Mouse (Mus musculus): Measurements from ENCODE around the gene Zfp867.
A peak's percentile ranks its signal among the peaks of the same experiment; 100 is the strongest.

The Zfp867 gene

GRCm38 (mm10) chr11:59472326-59472677, at the start of gene Zfp867:
TSS of gene Zfp867 (minus strand) at chr11:59472474.
- peak; percentile 81 to 83 for DNase-seq (ENCODE audit: low spot score in 2 of 2)

- DNase-seq (ENCODE audit: low spot score in 2 of 2): no peak
Observed at GRCm38 (mm10) chr11:59519741-59520495, 47.6 kb upstream of the Zfp867 start.

- DNase-seq (ENCODE audit: low spot score in 2 of 2): no peak
Observed at GRCm38 (mm10) chr11:59518226-59518625, 46.0 kb upstream of the Zfp867 start.

GRCm38 (mm10) chr11:59517441-59517840, 45.2 kb upstream of the Zfp867 start:
- no peak for DNase-seq (ENCODE audit: low spot score in 2 of 2)

GRCm38 (mm10) chr11:59514789-59515188, 42.5 kb upstream of the Zfp867 start:
- no peak for DNase-seq (ENCODE audit: low spot score in 2 of 2)

GRCm38 (mm10) chr11:59514381-59514780, 42.1 kb upstream of the Zfp867 start:
- no peak for DNase-seq (ENCODE audit: low spot score in 2 of 2)

- DNase-seq (ENCODE audit: low spot score in 2 of 2): no peak
Observed at GRCm38 (mm10) chr11:59513556-59513955, 41.3 kb upstream of the Zfp867 start.

- DNase-seq (ENCODE audit: low spot score in 2 of 2): no peak
Observed at GRCm38 (mm10) chr11:59512733-59513132, 40.5 kb upstream of the Zfp867 start.

GRCm38 (mm10) chr11:59511558-59511957, 39.3 kb upstream of the Zfp867 start:
- no peak for DNase-seq (ENCODE audit: low spot score in 2 of 2)

- DNase-seq (ENCODE audit: low spot score in 2 of 2): no peak
Observed at GRCm38 (mm10) chr11:59506713-59507074, 34.4 kb upstream of the Zfp867 start.

GRCm38 (mm10) chr11:59505839-59506712, 33.8 kb upstream of the Zfp867 start:
- DNase-seq (ENCODE audit: low spot score in 2 of 2): peak; percentile 49 to 54

GRCm38 (mm10) chr11:59505351-59505838, 33.1 kb upstream of the Zfp867 start:
- peak; percentile 29 to 39 for DNase-seq (ENCODE audit: low spot score in 2 of 2)

GRCm38 (mm10) chr11:59501978-59502700, 29.9 kb upstream of the Zfp867 start:
- no peak for DNase-seq (ENCODE audit: low spot score in 2 of 2)

GRCm38 (mm10) chr11:59497747-59498146, 25.5 kb upstream of the Zfp867 start:
- no peak for DNase-seq (ENCODE audit: low spot score in 2 of 2)

GRCm38 (mm10) chr11:59496672-59497310, 24.5 kb upstream of the Zfp867 start:
- DNase-seq (ENCODE audit: low spot score in 2 of 2): no peak

- DNase-seq (ENCODE audit: low spot score in 2 of 2): no peak
Observed at GRCm38 (mm10) chr11:59486222-59486621, 13.9 kb upstream of the Zfp867 start.

- DNase-seq (ENCODE audit: low spot score in 2 of 2): no peak
Observed at GRCm38 (mm10) chr11:59485641-59486040, 13.4 kb upstream of the Zfp867 start.

- DNase-seq (ENCODE audit: low spot score in 2 of 2): no peak
Observed at GRCm38 (mm10) chr11:59483212-59483611, 10.9 kb upstream of the Zfp867 start.

GRCm38 (mm10) chr11:59477240-59477639, 5.0 kb upstream of the Zfp867 start:
- no peak for DNase-seq (ENCODE audit: low spot score in 2 of 2)

- DNase-seq (ENCODE audit: low spot score in 2 of 2): no peak
Observed at GRCm38 (mm10) chr11:59471413-59472325, 605 bp downstream of the Zfp867 start.

GRCm38 (mm10) chr11:59460459-59460858, 11.8 kb downstream of the Zfp867 start:
- DNase-seq (ENCODE audit: low spot score in 2 of 2): no peak
